Mouse (Mus musculus): Measurements from ENCODE around the gene Zfhx2.
A peak's percentile ranks its signal among the peaks of the same experiment; 100 is the strongest.
"Not testable (repeated sequence)": the region's sequence is repeated elsewhere in the genome, so short reads cannot be mapped to it uniquely, and the experiment has no call there.

The Zfhx2 gene

GRCm38 (mm10) chr14:55077481-55078365 lies 14.4 kb downstream of the Zfhx2 start:
- DNase-seq = no peak

- DNase-seq = no peak
Observed at GRCm38 (mm10) chr14:55076956-55077355, 15.2 kb downstream of the Zfhx2 start.

GRCm38 (mm10) chr14:55076224-55076623 lies 15.9 kb downstream of the Zfhx2 start:
- no peak for DNase-seq

GRCm38 (mm10) chr14:55074416-55074815 lies 17.7 kb downstream of the Zfhx2 start:
- DNase-seq = no peak

GRCm38 (mm10) chr14:55071756-55072155 lies 20.4 kb downstream of the Zfhx2 start:
- DNase-seq = no peak

- DNase-seq = no peak
Observed at GRCm38 (mm10) chr14:55066042-55066441, 26.1 kb downstream of the Zfhx2 start.

GRCm38 (mm10) chr14:55065391-55065790 lies 26.7 kb downstream of the Zfhx2 start:
- no peak for DNase-seq

GRCm38 (mm10) chr14:55064481-55065370 lies 27.4 kb downstream of the Zfhx2 start:
- DNase-seq = no peak

GRCm38 (mm10) chr14:55063581-55064381 lies 28.3 kb downstream of the Zfhx2 start:
- no peak for DNase-seq

- no peak for DNase-seq
Observed at GRCm38 (mm10) chr14:55063117-55063516, 29.0 kb downstream of the Zfhx2 start.

- DNase-seq = no peak
Observed at GRCm38 (mm10) chr14:55062626-55063025, 29.5 kb downstream of the Zfhx2 start.

- no peak for DNase-seq
Observed at GRCm38 (mm10) chr14:55061845-55062244, 30.3 kb downstream of the Zfhx2 start.

- no peak for DNase-seq
Observed at GRCm38 (mm10) chr14:55059931-55060330, 32.2 kb downstream of the Zfhx2 start.

GRCm38 (mm10) chr14:55059009-55059408 lies 33.1 kb downstream of the Zfhx2 start:
- DNase-seq = no peak

GRCm38 (mm10) chr14:55055167-55055834 lies 36.8 kb downstream of the Zfhx2 start:
- peak; percentile 43 for DNase-seq

- no peak for DNase-seq
Observed at GRCm38 (mm10) chr14:55054191-55054749, 37.9 kb downstream of the Zfhx2 start.

- DNase-seq = no peak
Observed at GRCm38 (mm10) chr14:55053708-55054190, 38.4 kb downstream of the Zfhx2 start.

- DNase-seq = no peak
Observed at GRCm38 (mm10) chr14:55053050-55053449, 39.1 kb downstream of the Zfhx2 start.

GRCm38 (mm10) chr14:55052496-55052895 lies 39.6 kb downstream of the Zfhx2 start:
- DNase-seq = no peak

GRCm38 (mm10) chr14:55047971-55048531 lies 44.1 kb downstream of the Zfhx2 start:
- DNase-seq = no peak

- not testable (repeated sequence) for DNase-seq
Observed at GRCm38 (mm10) chr14:55043694-55044093, 48.4 kb downstream of the Zfhx2 start.

Measured in lung, postnatal 10 days (tissue).